In genomic region chr10:80808985-80809632, GRCm38 (mm10) we compare ENCODE assay signal across 10 mouse cellular contexts. TPM values are rescaled to one million over a fixed set of nuclear protein-coding genes. Genes with fewer than 3 reads are reported as not detected.
DNase-seq lines count a peak whose midpoint lies in the region; ATAC-seq and TF ChIP-seq lines count a peak whose summit lies in the region.
"Had no signal": no experiment of that assay in that cellular context is flagged by ENCODE, and none has a peak within 500 bp of the region (broad histone marks: within the 10 kb centered on the region; RNA-seq: fewer than 3 reads in every experiment).

No protein-coding gene starts in this region.

- TF ChIP-seq POLR2A in cerebellum, adult 2 months (IDR thresholded peaks at IDR 0.05; ENCODE audit: borderline replicate concordance, insufficient read depth, low read length): no peak

- peaks cover 73% of the 10 kb centered on the region for H3K27me3 ChIP-seq in hindbrain, embryonic 10.5 days (ENCODE audit: insufficient read depth, poor library complexity, severe bottlenecking)
- H3K27me3 ChIP-seq in midbrain, embryonic 13.5 days: peaks cover 61% of the 10 kb centered on the region
- H3K27me3 ChIP-seq in cerebellum, adult 2 months (ENCODE audit: control insufficient read depth, insufficient read depth, low read length): no peaks in the 10 kb centered on the region

- no peak for TF ChIP-seq CTCF in layer of hippocampus, adult 2 months (conservative IDR thresholded peaks at IDR 0.05)
- no peak for TF ChIP-seq CTCF in cerebellum, adult 2 months (IDR thresholded peaks at IDR 0.05; ENCODE audit: borderline replicate concordance, insufficient read depth, low read depth, low read length)

- peak overlapping the region; percentile 20; the same call in 1 of the 2 replicates for H3K4me3 ChIP-seq in layer of hippocampus, adult 2 months
- peak overlapping the region; percentile 66 for H3K4me3 ChIP-seq in hindbrain, embryonic 10.5 days
- H3K4me3 ChIP-seq in midbrain, embryonic 13.5 days (replicated peaks): peak overlapping the region; percentile 19
- H3K4me3 ChIP-seq in cerebellum, adult 2 months (replicated peaks; ENCODE audit: insufficient read depth, low read depth, low read length): no peak overlapping the region

- 8% methylated on average over 18 of the region's 18 CpGs for WGBS in hindbrain, embryonic 10.5 days
- 10% methylated on average over 18 of the region's 18 CpGs for WGBS in midbrain, embryonic 13.5 days
- 25% methylated on average over 18 of the region's 18 CpGs for WGBS in cerebellum, adult 2 months

- peak overlapping the region; percentile 48 for H3K9ac ChIP-seq in midbrain, embryonic 13.5 days (replicated peaks)

- H3K9me3 ChIP-seq in hindbrain, embryonic 10.5 days: no peaks in the 10 kb centered on the region
- no peaks in the 10 kb centered on the region for H3K9me3 ChIP-seq in midbrain, embryonic 13.5 days

- no peak for DNase-seq in layer of hippocampus, adult 2 months (ENCODE audit: low spot score in 2 of 2)
- no peak for DNase-seq in layer of hippocampus, adult 9-11 months
- DNase-seq in embryo, embryonic 11 days: peak; percentile 41
- no peak for DNase-seq in hindbrain, embryonic 10.5 days (ENCODE audit: low spot score)
- no peak for DNase-seq in layer of hippocampus, postnatal 14 days (ENCODE audit: low spot score in 2 of 2)
- DNase-seq in gastrocnemius, adult 18-20 months (ENCODE audit: low spot score): no peak
- DNase-seq in cerebellum, adult 2 months: no peak
- DNase-seq: adrenal gland, adult 8-10 months; heart, postnatal 10 days had no signal

- no peak for ATAC-seq in midbrain, embryonic 13.5 days

- H3K27ac ChIP-seq in layer of hippocampus, adult 2 months: peak overlapping the region; percentile 95
- peak overlapping the region; percentile 76 for H3K27ac ChIP-seq in hindbrain, embryonic 10.5 days
- no peak overlapping the region for H3K27ac ChIP-seq in midbrain, embryonic 13.5 days
- no peak overlapping the region for H3K27ac ChIP-seq in cerebellum, adult 2 months (ENCODE audit: insufficient read depth, low read length)

- H3K36me3 ChIP-seq in hindbrain, embryonic 10.5 days: peaks cover 21% of the 10 kb centered on the region
- peaks cover 14% of the 10 kb centered on the region for H3K36me3 ChIP-seq in midbrain, embryonic 13.5 days

- H3K4me2 ChIP-seq in midbrain, embryonic 13.5 days (replicated peaks): peak overlapping the region; percentile 38

- H3K4me1 ChIP-seq in hindbrain, embryonic 10.5 days (replicated peaks): peaks cover 54% of the 10 kb centered on the region
- H3K4me1 ChIP-seq in midbrain, embryonic 13.5 days (replicated peaks): peaks cover 45% of the 10 kb centered on the region
- peaks cover 16% of the 10 kb centered on the region for H3K4me1 ChIP-seq in cerebellum, adult 2 months (ENCODE audit: control insufficient read depth, insufficient read depth, low read length)

RNA-seq across cellular contexts. Expression of gene Amh, which starts 4.1 kb away (rescaled TPM):
- 1 to 10 TPM; 2.7 to 5.3 TPM for total RNA-seq in layer of hippocampus, adult 2 months (2021)
- polyA plus RNA-seq in hindbrain, embryonic 10.5 days (2016; fragmentation: Nextera tagmentation; extraction: Ambion mirVana): 0.12 and 0.16 TPM in 2 replicates
- not detected in 2 replicates for polyA plus RNA-seq in midbrain, embryonic 13.5 days (2015; fragmentation: Nextera tagmentation; extraction: Ambion mirVana)
- 1 to 10 TPM; 2.4 to 2.9 TPM for total RNA-seq in layer of hippocampus, postnatal 14 days (2021)
- total RNA-seq in gastrocnemius, adult 18-20 months (2021): under 1 TPM; 0.31 to 0.32 TPM
- 3.0 and 4.3 TPM in 2 replicates for polyA plus RNA-seq in cerebellum, adult 2 months (2012; rRNA removed)

RNA-seq across cellular contexts. Expression of gene Jsrp1, which starts 4.2 kb away (rescaled TPM):
- 1 to 10 TPM; 1.9 to 2.5 TPM for total RNA-seq in layer of hippocampus, adult 2 months (2021)
- 0.65 and 0.68 TPM in 2 replicates for polyA plus RNA-seq in hindbrain, embryonic 10.5 days (2016; fragmentation: Nextera tagmentation; extraction: Ambion mirVana)
- polyA plus RNA-seq in midbrain, embryonic 13.5 days (2015; fragmentation: Nextera tagmentation; extraction: Ambion mirVana): 0.28 and 0.43 TPM in 2 replicates
- total RNA-seq in layer of hippocampus, postnatal 14 days (2021): 1 to 10 TPM; 2.1 to 2.6 TPM
- 100 to 1,000 TPM; 448 to 461 TPM for total RNA-seq in gastrocnemius, adult 18-20 months (2021)
- polyA plus RNA-seq in cerebellum, adult 2 months (2012; rRNA removed): 0.27 and 0.38 TPM in 2 replicates

RNA-seq across cellular contexts. Expression of gene Plekhj1, which starts 10.7 kb away (rescaled TPM):
- 10 to 100 TPM; 68.4 to 76.3 TPM for total RNA-seq in layer of hippocampus, adult 2 months (2021)
- 189 and 192 TPM in 2 replicates for polyA plus RNA-seq in hindbrain, embryonic 10.5 days (2016; fragmentation: Nextera tagmentation; extraction: Ambion mirVana)
- 131 and 150 TPM in 2 replicates for polyA plus RNA-seq in midbrain, embryonic 13.5 days (2015; fragmentation: Nextera tagmentation; extraction: Ambion mirVana)
- total RNA-seq in layer of hippocampus, postnatal 14 days (2021): 10 to 100 TPM; 57.1 to 57.8 TPM
- total RNA-seq in gastrocnemius, adult 18-20 months (2021): 10 to 100 TPM; 24.3 to 25.8 TPM
- polyA plus RNA-seq in cerebellum, adult 2 months (2012; rRNA removed): 106 and 122 TPM in 2 replicates

RNA-seq across cellular contexts. Expression of gene Sf3a2, which starts 11.1 kb away (rescaled TPM):
- 10 to 100 TPM; 51.7 to 55.1 TPM for total RNA-seq in layer of hippocampus, adult 2 months (2021)
- polyA plus RNA-seq in hindbrain, embryonic 10.5 days (2016; fragmentation: Nextera tagmentation; extraction: Ambion mirVana): 109 and 119 TPM in 2 replicates
- polyA plus RNA-seq in midbrain, embryonic 13.5 days (2015; fragmentation: Nextera tagmentation; extraction: Ambion mirVana): 64.1 and 64.9 TPM in 2 replicates
- total RNA-seq in layer of hippocampus, postnatal 14 days (2021): 10 to 100 TPM; 41.0 to 45.9 TPM
- total RNA-seq in gastrocnemius, adult 18-20 months (2021): 10 to 100 TPM; 27.3 to 27.6 TPM
- polyA plus RNA-seq in cerebellum, adult 2 months (2012; rRNA removed): 52.0 and 66.4 TPM in 2 replicates

RNA-seq across cellular contexts. Expression of gene Oaz1, which starts 17.3 kb away (rescaled TPM):
- 100 to 1,000 TPM; 478 to 493 TPM for total RNA-seq in layer of hippocampus, adult 2 months (2021)
- polyA plus RNA-seq in hindbrain, embryonic 10.5 days (2016; fragmentation: Nextera tagmentation; extraction: Ambion mirVana): 2,287 and 2,328 TPM in 2 replicates
- 1,319 and 1,425 TPM in 2 replicates for polyA plus RNA-seq in midbrain, embryonic 13.5 days (2015; fragmentation: Nextera tagmentation; extraction: Ambion mirVana)
- total RNA-seq in layer of hippocampus, postnatal 14 days (2021): 100 to 1,000 TPM; 429 to 450 TPM
- total RNA-seq in gastrocnemius, adult 18-20 months (2021): 100 to 1,000 TPM; 698 to 770 TPM
- polyA plus RNA-seq in cerebellum, adult 2 months (2012; rRNA removed): 776 and 779 TPM in 2 replicates

Comparison
In these comparisons a context has a peak if more than half of its experiments do, and no peak if none do; other contexts are left out.
1. H3K27ac ChIP-seq: peak in layer of hippocampus, adult 2 months (single experiment) and hindbrain, embryonic 10.5 days (single experiment); none in midbrain, embryonic 13.5 days (single experiment) and cerebellum, adult 2 months (single experiment).
2. RNA of gene Jsrp1, which starts 4.2 kb away (total RNA-seq): 448 to 461 TPM in gastrocnemius, adult 18-20 months; 2.1 to 2.6 TPM in layer of hippocampus, postnatal 14 days and 1.9 to 2.5 TPM in layer of hippocampus, adult 2 months; every median in the first group is over 100 times any median in the second.